Mouse (Mus musculus): ENCODE results near the gene Gm3696.
"Not testable (repeated sequence)": the region's sequence is repeated elsewhere in the genome, so short reads cannot be mapped to it uniquely, and the experiment has no call there.

Gene Gm3696

GRCm38 (mm10) chr14:7100521-7100920, at the start of gene Gm3696:
Gene Gm3696 (minus strand): TSS chr14:7100621.
- DNase-seq, result not testable (repeated sequence)

- not testable (repeated sequence) for DNase-seq
These were observed 24.9 kb upstream of the Gm3696 start, which contains the start of gene Gm6676 for GRCm38 (mm10) chr14:7125312-7125711. Gene Gm6676 (minus strand): TSS chr14:7125412.

GRCm38 (mm10) chr14:7105124-7105802, 4.8 kb upstream of the Gm3696 start:
- peak; percentile 30 for DNase-seq

GRCm38 (mm10) chr14:7044870-7045269, 55.6 kb downstream of the Gm3696 start, which contains the start of gene Gm3685:
Gene Gm3685 (minus strand): TSS chr14:7044970.
- DNase-seq, result not testable (repeated sequence)

Data from thymus, postnatal 4 days (tissue).